Mouse (Mus musculus): ENCODE measurements at regions not wholly inside any gene's neighbourhood (a gene's known extent, or its start where the extent isn't known, plus 50 kb on each side); places are given as distances from the start of the nearest gene placed in this dataset.

GRCm38 (mm10) chr7:117090911-117091550, 289.7 kb upstream of the Xylt1 start:
- Histone ChIP-seq H3K4me2 (ENCODE audit: low read depth, low read length) (no peak overlapping the region), H3K9ac (replicated peaks; ENCODE audit: low read length) (no peak overlapping the region), H3K9me3 (ENCODE audit: low read length) (no peaks in the 10 kb centered on the region), H3K4me1 (ENCODE audit: insufficient read depth, low read length) (no peaks in the 10 kb centered on the region), H3K27ac (no peak overlapping the region), H3K36me3 (ENCODE audit: insufficient read depth, low read length) (no peaks in the 10 kb centered on the region), H3K4me3 (ENCODE audit: low read length) (no peak overlapping the region), H3K27me3 (ENCODE audit: insufficient read depth, low read length) (no peaks in the 10 kb centered on the region)
- 63% methylated on average over 6 of the region's 6 CpGs for WGBS
- TF ChIP-seq CTCF (IDR thresholded peaks at IDR 0.05; ENCODE audit: low read depth) = no peak
- no peak for ATAC-seq
- DNase-seq (ENCODE audit: low spot score) = no peak

GRCm38 (mm10) chr7:117092860-117093259, 287.9 kb upstream of the Xylt1 start:
- no peak for TF ChIP-seq CTCF (IDR thresholded peaks at IDR 0.05; ENCODE audit: low read depth)
- no peak overlapping the region for H3K4me3 ChIP-seq (ENCODE audit: low read length)
- no peak overlapping the region for H3K4me2 ChIP-seq (ENCODE audit: low read depth, low read length)
- ATAC-seq (no peak), DNase-seq (ENCODE audit: low spot score) (no peak)
- WGBS = 92% methylated on average over 4 of the region's 4 CpGs
- H3K4me1 ChIP-seq (ENCODE audit: insufficient read depth, low read length) = no peaks in the 10 kb centered on the region
- H3K27me3 ChIP-seq (ENCODE audit: insufficient read depth, low read length) = no peaks in the 10 kb centered on the region
- no peaks in the 10 kb centered on the region for H3K36me3 ChIP-seq (ENCODE audit: insufficient read depth, low read length)
- no peaks in the 10 kb centered on the region for H3K9me3 ChIP-seq (ENCODE audit: low read length)
- H3K9ac ChIP-seq (replicated peaks; ENCODE audit: low read length) = no peak overlapping the region
- no peak overlapping the region for H3K27ac ChIP-seq

DNA sequence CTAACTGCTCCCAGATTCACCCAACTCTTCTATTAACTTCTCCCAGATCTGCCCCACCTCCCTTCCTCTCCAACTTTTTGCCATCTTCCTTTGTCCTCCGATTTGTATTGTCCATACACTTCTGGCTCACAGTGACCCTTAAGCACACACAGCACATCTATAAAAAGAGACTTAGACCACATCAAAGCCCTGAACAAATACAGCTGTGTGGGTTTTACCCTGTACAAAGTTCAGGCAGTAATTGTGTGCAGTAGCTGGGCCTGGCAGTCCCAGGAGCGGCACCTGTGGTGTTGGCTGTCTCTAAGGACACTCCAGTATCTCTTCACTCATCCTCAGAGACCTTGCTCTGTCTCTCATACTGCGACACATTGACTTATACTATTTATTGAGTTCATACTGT, 283.2 kb upstream of the Xylt1 start:
- H3K27me3 ChIP-seq (ENCODE audit: insufficient read depth, low read length) = no peaks in the 10 kb centered on the region
- H3K4me3 ChIP-seq (ENCODE audit: low read length) = no peak overlapping the region
- H3K4me2 ChIP-seq (ENCODE audit: low read depth, low read length) = no peak overlapping the region
- no peaks in the 10 kb centered on the region for H3K36me3 ChIP-seq (ENCODE audit: insufficient read depth, low read length)
- ATAC-seq (no peak), DNase-seq (ENCODE audit: low spot score) (no peak)
- H3K9me3 ChIP-seq (ENCODE audit: low read length) = no peaks in the 10 kb centered on the region
- TF ChIP-seq CTCF (IDR thresholded peaks at IDR 0.05; ENCODE audit: low read depth) = no peak
- 79% methylated on average over 3 of the region's 3 CpGs for WGBS
- H3K27ac ChIP-seq = no peak overlapping the region
- H3K4me1 ChIP-seq (ENCODE audit: insufficient read depth, low read length) = no peaks in the 10 kb centered on the region
- no peak overlapping the region for H3K9ac ChIP-seq (replicated peaks; ENCODE audit: low read length)

- no peak for TF ChIP-seq CTCF (IDR thresholded peaks at IDR 0.05; ENCODE audit: low read depth)
- H3K4me1 ChIP-seq (ENCODE audit: insufficient read depth, low read length) = no peaks in the 10 kb centered on the region
- no peak overlapping the region for H3K4me3 ChIP-seq (ENCODE audit: low read length)
- H3K9ac ChIP-seq (replicated peaks; ENCODE audit: low read length) = no peak overlapping the region
- WGBS = 79% methylated on average over 6 of the region's 6 CpGs
- DNase-seq (ENCODE audit: low spot score) (no peak), ATAC-seq (no peak)
- H3K36me3 ChIP-seq (ENCODE audit: insufficient read depth, low read length) = no peaks in the 10 kb centered on the region
- no peak overlapping the region for H3K4me2 ChIP-seq (ENCODE audit: low read depth, low read length)
- H3K9me3 ChIP-seq (ENCODE audit: low read length) = no peaks in the 10 kb centered on the region
- no peak overlapping the region for H3K27ac ChIP-seq
- H3K27me3 ChIP-seq (ENCODE audit: insufficient read depth, low read length) = no peaks in the 10 kb centered on the region
These were observed 281.7 kb upstream of the Xylt1 start for GRCm38 (mm10) chr7:117099041-117099440.

GRCm38 (mm10) chr7:117103035-117103434, 277.7 kb upstream of the Xylt1 start:
- H3K9me3 ChIP-seq (ENCODE audit: low read length) = no peaks in the 10 kb centered on the region
- 74% methylated on average over 5 of the region's 5 CpGs for WGBS
- H3K36me3 ChIP-seq (ENCODE audit: insufficient read depth, low read length) = no peaks in the 10 kb centered on the region
- H3K4me2 ChIP-seq (ENCODE audit: low read depth, low read length) = no peak overlapping the region
- TF ChIP-seq CTCF (IDR thresholded peaks at IDR 0.05; ENCODE audit: low read depth) = no peak
- H3K27ac ChIP-seq = no peak overlapping the region
- H3K4me3 ChIP-seq (ENCODE audit: low read length) = no peak overlapping the region
- no peak for DNase-seq (ENCODE audit: low spot score)
- H3K4me1 ChIP-seq (ENCODE audit: insufficient read depth, low read length) = no peaks in the 10 kb centered on the region
- ATAC-seq = no peak
- H3K9ac ChIP-seq (replicated peaks; ENCODE audit: low read length) = no peak overlapping the region
- H3K27me3 ChIP-seq (ENCODE audit: insufficient read depth, low read length) = no peaks in the 10 kb centered on the region

GRCm38 (mm10) chr7:117106691-117107191, 274.0 kb upstream of the Xylt1 start:
- 85% methylated on average over 7 of the region's 7 CpGs for WGBS
- Histone ChIP-seq H3K4me3 (ENCODE audit: low read length) (no peak overlapping the region), H3K27ac (no peak overlapping the region), H3K36me3 (ENCODE audit: insufficient read depth, low read length) (no peaks in the 10 kb centered on the region), H3K4me2 (ENCODE audit: low read depth, low read length) (no peak overlapping the region), H3K27me3 (ENCODE audit: insufficient read depth, low read length) (no peaks in the 10 kb centered on the region), H3K4me1 (ENCODE audit: insufficient read depth, low read length) (no peaks in the 10 kb centered on the region), H3K9ac (replicated peaks; ENCODE audit: low read length) (no peak overlapping the region), H3K9me3 (ENCODE audit: low read length) (no peaks in the 10 kb centered on the region)
- no peak for DNase-seq (ENCODE audit: low spot score)
- no peak for TF ChIP-seq CTCF (IDR thresholded peaks at IDR 0.05; ENCODE audit: low read depth)
- ATAC-seq = no peak

- H3K36me3 ChIP-seq (ENCODE audit: insufficient read depth, low read length) = no peaks in the 10 kb centered on the region
- no peaks in the 10 kb centered on the region for H3K4me1 ChIP-seq (ENCODE audit: insufficient read depth, low read length)
- TF ChIP-seq CTCF (IDR thresholded peaks at IDR 0.05; ENCODE audit: low read depth) = no peak
- ATAC-seq (no peak), DNase-seq (ENCODE audit: low spot score) (no peak)
- H3K27me3 ChIP-seq (ENCODE audit: insufficient read depth, low read length) = no peaks in the 10 kb centered on the region
- H3K9me3 ChIP-seq (ENCODE audit: low read length) = no peaks in the 10 kb centered on the region
- 79% methylated on average over 3 of the region's 3 CpGs for WGBS
- no peak overlapping the region for H3K27ac ChIP-seq
- no peak overlapping the region for H3K4me2 ChIP-seq (ENCODE audit: low read depth, low read length)
- no peak overlapping the region for H3K4me3 ChIP-seq (ENCODE audit: low read length)
- H3K9ac ChIP-seq (replicated peaks; ENCODE audit: low read length) = no peak overlapping the region
These were observed 272.4 kb upstream of the Xylt1 start for GRCm38 (mm10) chr7:117108391-117108790.
